Mouse (Mus musculus) yolk sac, embryonic 10.5 days (tissue): ENCODE results near the gene Olfr774.
"Not testable (repeated sequence)": the region's sequence is repeated elsewhere in the genome, so short reads cannot be mapped to it uniquely, and the experiment has no call there.

Experiments used
- DNase-seq: peaks from one replicate; pipeline ENCODE4 v3.0.0-alpha.2; 2017; ENCODE audit warnings: low spot score

Olfr774 gene

GRCm38 (mm10) chr10:129235904-129236303 lies at the start of gene Olfr774:
Olfr774 (plus strand) TSS chr10:129236204.
- DNase-seq, result no peak

GRCm38 (mm10) chr10:129187319-129187718 lies 48.7 kb upstream of the Olfr774 start, which contains the start of gene Olfr773:
Olfr773 (minus strand) TSS chr10:129187419.
- not testable (repeated sequence) for DNase-seq

GRCm38 (mm10) chr10:129230737-129231136 lies 5.3 kb upstream of the Olfr774 start:
- no peak for DNase-seq

- DNase-seq, result no peak
These were observed 12.1 kb downstream of the Olfr774 start, which contains the start of gene Olfr775 for GRCm38 (mm10) chr10:129248112-129248511. Olfr775 (plus strand) TSS chr10:129248412.

- DNase-seq, result no peak
These were observed 22.8 kb downstream of the Olfr774 start, which contains the start of gene Olfr776 for GRCm38 (mm10) chr10:129258827-129259226. Olfr776 (plus strand) TSS chr10:129259127.

GRCm38 (mm10) chr10:129271081-129271535 lies 35.1 kb downstream of the Olfr774 start, which contains the start of gene Olfr777:
Olfr777 (minus strand) TSS chr10:129271485.
- no peak for DNase-seq
